Mouse (Mus musculus): ENCODE results near the gene Galnt10.

DNA sequence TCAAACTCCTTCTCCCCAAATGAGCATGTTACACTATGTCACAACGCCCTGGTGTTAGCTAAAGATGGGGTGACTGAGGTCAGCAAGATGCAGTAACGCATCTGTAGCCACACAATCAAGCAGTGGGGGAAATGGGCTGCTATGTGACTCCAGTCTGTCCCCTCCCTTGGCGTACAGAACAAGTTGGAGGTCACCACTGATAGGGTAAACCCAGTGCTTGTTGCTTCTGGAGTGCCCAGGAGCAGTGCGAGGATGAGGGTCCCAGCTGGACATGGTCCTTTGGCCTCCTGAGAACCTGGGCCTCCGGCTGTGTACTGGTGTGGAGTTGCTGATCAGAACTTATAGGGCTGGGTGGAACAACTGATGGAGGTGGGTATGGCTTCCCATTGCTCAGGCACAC lies 8.6 kb downstream of the Galnt10 start:
- TF ChIP-seq CTCF (IDR thresholded peaks at IDR 0.05; ENCODE audit: extremely low read depth, insufficient read length, insufficient replicate concordance, low read depth, low read length) (no peak), POLR2A (IDR thresholded peaks at IDR 0.05; ENCODE audit: low read depth, low read length) (no peak)
